Mouse (Mus musculus): ENCODE results near the gene I830077J02Rik. TPM values are rescaled to one million over a fixed set of nuclear protein-coding genes. Genes with fewer than 3 reads are reported as not detected.

I830077J02Rik gene
- polyA plus RNA-seq, 1 experiment: 16.9 TPM

DNA sequence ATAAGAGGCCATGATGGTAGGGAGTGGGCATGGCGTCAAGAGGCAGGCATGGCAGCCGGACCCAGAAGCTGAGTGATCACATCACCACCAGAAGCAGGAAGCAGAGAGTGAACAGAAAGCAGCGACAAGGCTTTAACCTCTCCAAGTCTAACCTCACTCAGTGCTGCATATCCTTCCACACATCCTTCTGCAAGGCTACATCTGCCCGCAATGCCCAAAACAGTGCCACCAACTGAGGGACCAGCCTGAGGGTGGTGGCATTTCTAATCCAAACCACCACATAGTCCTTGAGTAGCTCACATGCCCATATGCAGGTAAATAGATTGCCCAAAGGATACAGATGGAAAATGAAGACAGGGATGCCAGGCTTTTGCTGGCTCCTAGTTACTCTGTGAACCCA, 23.5 kb downstream of the I830077J02Rik start:
- Histone ChIP-seq H3K27ac (ENCODE audit: insufficient read depth, low read depth, low read length) (no peak overlapping the region), H3K4me1 (ENCODE audit: control insufficient read depth, insufficient read depth, low read length) (peaks cover 32% of the 10 kb centered on the region), H3K4me3 (ENCODE audit: insufficient read depth, low read length) (no peak overlapping the region)
- TF ChIP-seq POLR2A (IDR thresholded peaks at IDR 0.05; ENCODE audit: borderline replicate concordance, low read depth, low read length) (no peak), CTCF (IDR thresholded peaks at IDR 0.05; ENCODE audit: low read depth, low read length) (no peak)

DNA sequence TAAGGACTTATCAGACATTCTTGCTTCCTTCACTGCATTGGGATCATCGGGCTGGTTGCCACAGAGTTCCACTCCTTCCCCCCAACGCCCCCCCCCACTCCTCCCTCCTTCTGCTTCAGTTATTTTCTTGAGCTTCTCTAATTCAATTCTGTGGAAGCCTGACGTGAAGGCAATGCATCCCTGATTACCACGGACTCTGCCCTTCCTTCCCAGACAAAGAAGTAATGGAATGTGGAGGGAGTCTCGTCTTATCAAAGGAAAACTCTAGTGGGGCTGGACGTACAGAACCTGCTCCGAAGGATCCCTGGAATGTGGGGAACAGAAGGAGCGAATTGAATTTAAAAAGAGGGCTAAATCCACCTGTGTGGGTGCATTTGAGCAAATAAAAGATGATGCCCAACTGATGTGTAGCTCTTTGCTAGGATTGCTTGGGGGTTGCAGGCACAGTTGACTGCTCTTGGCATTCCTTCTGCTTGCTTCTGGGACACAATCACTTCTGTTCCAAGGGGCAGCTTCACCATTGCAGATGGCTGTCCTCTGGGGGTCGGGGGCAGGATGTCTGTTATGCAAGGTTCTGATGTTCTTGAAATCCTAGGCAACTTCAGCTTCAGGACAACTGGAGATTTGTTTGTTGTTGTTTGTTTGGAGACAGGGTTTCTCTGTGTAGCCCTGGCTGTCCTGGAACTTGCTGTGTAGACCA, 24.4 kb downstream of the I830077J02Rik start:
- TF ChIP-seq CTCF (IDR thresholded peaks at IDR 0.05; ENCODE audit: low read depth, low read length): no peak
- TF ChIP-seq POLR2A (IDR thresholded peaks at IDR 0.05; ENCODE audit: borderline replicate concordance, low read depth, low read length): no peak
- Histone ChIP-seq H3K27ac (ENCODE audit: insufficient read depth, low read depth, low read length) (no peak overlapping the region), H3K4me1 (ENCODE audit: control insufficient read depth, insufficient read depth, low read length) (peaks cover 29% of the 10 kb centered on the region), H3K4me3 (ENCODE audit: insufficient read depth, low read length) (no peak overlapping the region)

DNA sequence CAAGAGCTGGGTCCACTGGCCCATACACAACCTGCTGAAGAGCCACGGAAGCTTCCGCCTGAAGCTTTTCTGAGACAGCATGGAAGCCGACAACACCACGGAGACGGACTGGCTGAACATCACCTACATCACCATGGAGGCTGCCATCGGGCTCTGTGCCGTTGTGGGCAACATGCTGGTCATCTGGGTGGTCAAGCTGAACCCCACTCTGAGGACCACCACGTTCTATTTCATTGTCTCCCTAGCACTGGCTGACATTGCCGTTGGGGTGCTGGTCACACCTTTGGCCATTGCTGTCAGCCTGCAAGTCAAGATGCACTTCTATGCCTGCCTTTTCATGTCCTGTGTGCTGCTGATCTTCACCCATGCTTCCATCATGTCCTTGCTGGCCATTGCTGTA, 27.7 kb downstream of the I830077J02Rik start:
- peaks cover 32% of the 10 kb centered on the region for H3K4me1 ChIP-seq (ENCODE audit: control insufficient read depth, insufficient read depth, low read length)
- no peak overlapping the region for H3K27ac ChIP-seq (ENCODE audit: insufficient read depth, low read depth, low read length)
- no peak overlapping the region for H3K4me3 ChIP-seq (ENCODE audit: insufficient read depth, low read length)
- TF ChIP-seq POLR2A (IDR thresholded peaks at IDR 0.05; ENCODE audit: borderline replicate concordance, low read depth, low read length) (no peak), CTCF (IDR thresholded peaks at IDR 0.05; ENCODE audit: low read depth, low read length) (no peak)

DNA sequence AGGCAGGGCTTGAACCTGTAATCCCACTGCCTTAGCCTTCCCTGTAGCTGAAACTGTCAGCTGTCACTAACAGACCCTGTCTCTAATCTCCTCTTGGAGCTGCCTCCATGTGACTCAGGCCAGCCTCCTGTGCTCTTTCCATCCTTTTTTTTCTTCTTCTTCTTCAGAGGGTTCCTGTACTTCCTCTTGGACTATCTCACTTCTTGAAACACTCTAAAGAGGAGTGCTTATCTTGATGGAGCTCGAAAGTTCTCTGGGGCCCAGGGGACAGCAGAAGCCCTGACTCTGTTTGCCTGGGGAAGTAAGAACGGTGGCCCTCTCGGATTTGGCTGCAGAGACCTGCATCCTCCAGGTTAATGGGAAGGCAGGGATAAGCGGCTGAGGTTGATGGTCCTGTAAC, 28.3 kb downstream of the I830077J02Rik start:
- peaks cover 37% of the 10 kb centered on the region for H3K4me1 ChIP-seq (ENCODE audit: control insufficient read depth, insufficient read depth, low read length)
- no peak overlapping the region for H3K27ac ChIP-seq (ENCODE audit: insufficient read depth, low read depth, low read length)

DNA sequence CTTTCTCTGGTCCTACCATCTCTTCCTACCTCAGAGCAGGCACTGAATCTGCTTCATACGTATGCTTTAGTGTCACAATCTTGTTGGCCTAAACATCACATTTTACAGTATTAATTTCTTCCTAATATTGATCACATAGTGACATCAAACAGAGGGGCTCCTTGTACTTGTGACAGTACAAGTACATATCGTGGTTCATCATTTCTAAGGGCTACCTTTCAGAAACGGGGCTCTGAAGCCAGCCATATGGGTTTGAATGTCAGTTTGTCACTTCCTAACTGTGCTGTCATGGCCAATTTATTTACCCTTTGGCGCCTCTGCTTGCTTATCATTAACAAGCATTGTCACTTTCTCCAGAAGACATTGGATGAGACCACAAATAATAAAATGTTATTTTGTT, 31.0 kb downstream of the I830077J02Rik start:
- H3K4me3 ChIP-seq (ENCODE audit: insufficient read depth, low read length): no peak overlapping the region
- H3K4me1 ChIP-seq (ENCODE audit: control insufficient read depth, insufficient read depth, low read length): peaks cover 48% of the 10 kb centered on the region
- no peak for TF ChIP-seq CTCF (IDR thresholded peaks at IDR 0.05; ENCODE audit: low read depth, low read length)
- no peak for TF ChIP-seq POLR2A (IDR thresholded peaks at IDR 0.05; ENCODE audit: borderline replicate concordance, low read depth, low read length)
- H3K27ac ChIP-seq (ENCODE audit: insufficient read depth, low read depth, low read length): no peak overlapping the region

More for the DNA sequence above, 28.3 kb downstream of the I830077J02Rik start:
- no peak for TF ChIP-seq POLR2A (IDR thresholded peaks at IDR 0.05; ENCODE audit: borderline replicate concordance, low read depth, low read length)
- no peak for TF ChIP-seq CTCF (IDR thresholded peaks at IDR 0.05; ENCODE audit: low read depth, low read length)
- no peak overlapping the region for H3K4me3 ChIP-seq (ENCODE audit: insufficient read depth, low read length)

DNA sequence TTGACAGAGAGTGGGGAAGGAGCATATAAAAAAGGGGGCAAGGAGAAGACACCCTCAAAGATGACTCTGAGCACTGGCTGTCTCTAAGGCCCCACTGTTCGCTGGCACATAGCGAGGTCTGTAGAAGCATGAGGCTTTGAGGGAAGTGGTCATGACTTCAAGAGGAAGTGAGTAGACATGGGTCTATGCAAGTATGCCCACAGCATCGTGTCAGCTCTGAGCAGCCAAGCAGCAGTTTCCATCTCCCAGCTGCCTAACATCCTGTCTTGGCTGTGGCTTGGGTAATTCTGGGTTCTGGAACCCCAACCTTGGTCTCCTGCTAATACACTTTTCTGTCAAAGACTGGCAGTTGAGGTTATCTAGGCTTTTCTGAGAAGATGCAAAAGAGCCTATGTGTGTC, 31.7 kb downstream of the I830077J02Rik start:
- TF ChIP-seq CTCF (IDR thresholded peaks at IDR 0.05; ENCODE audit: low read depth, low read length): no peak
- no peak for TF ChIP-seq POLR2A (IDR thresholded peaks at IDR 0.05; ENCODE audit: borderline replicate concordance, low read depth, low read length)
- Histone ChIP-seq H3K4me1 (ENCODE audit: control insufficient read depth, insufficient read depth, low read length) (peaks cover 54% of the 10 kb centered on the region), H3K27ac (ENCODE audit: insufficient read depth, low read depth, low read length) (peak overlapping the region; percentile 67), H3K4me3 (ENCODE audit: insufficient read depth, low read length) (no peak overlapping the region)

DNA sequence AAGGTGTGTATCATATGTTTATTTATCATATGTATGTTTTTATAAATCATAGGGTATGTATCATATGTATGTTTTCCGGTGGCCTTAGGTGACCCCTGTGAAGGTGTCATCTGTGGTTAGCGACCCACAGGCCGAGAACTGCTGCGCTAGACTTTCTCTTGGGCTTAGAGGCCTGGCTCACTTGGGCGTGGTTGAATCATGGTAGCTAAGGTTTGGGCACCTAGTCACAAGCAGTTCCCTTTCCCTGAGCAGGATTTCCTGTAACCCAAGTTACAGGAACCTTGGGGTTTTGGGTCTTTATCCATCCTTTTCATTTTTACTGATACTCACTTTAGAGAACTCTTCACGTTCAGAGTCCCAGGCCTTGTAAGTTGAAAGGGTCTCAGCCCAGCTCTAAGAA, 32.2 kb downstream of the I830077J02Rik start:
- TF ChIP-seq CTCF (IDR thresholded peaks at IDR 0.05; ENCODE audit: low read depth, low read length) (no peak), POLR2A (IDR thresholded peaks at IDR 0.05; ENCODE audit: borderline replicate concordance, low read depth, low read length) (no peak)
- Histone ChIP-seq H3K4me3 (ENCODE audit: insufficient read depth, low read length) (no peak overlapping the region), H3K27ac (ENCODE audit: insufficient read depth, low read depth, low read length) (peak overlapping the region; percentile 67), H3K4me1 (ENCODE audit: control insufficient read depth, insufficient read depth, low read length) (peaks cover 58% of the 10 kb centered on the region)

DNA sequence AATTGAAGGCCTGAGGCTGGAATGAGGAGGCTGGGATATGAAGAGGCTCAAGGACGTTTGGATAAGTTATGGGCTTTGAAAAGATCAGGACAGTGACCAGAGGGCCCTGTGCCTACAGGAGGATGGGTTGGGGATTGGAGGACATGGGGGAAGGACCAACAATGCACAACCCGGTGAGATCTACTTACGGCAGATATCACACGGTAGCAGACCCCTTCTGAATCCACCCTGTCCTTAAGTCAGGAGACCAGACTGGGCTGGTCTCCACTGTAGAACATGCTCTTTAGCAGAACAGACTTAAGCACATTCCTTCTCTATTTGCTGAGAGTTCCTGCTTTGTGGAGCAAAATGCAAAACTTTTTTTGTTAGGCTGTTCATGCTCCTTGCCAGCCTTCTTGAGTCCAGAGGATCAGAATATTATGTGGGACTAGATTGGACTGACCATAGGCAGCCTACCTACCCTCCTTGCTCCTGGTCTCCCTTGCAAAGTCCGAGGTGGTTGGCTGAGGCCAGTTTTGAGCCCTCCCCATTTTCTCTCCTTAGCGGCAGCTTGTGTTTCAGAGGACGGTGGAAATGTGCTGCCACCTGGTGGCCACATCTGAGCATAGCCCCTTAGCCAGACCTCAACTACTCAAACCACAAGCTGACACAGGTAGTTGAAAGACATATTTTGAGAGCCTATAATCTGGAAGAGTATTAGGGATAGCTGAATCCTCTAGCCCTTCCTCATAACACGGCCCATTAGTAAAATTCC, 32.9 kb downstream of the I830077J02Rik start:
- Histone ChIP-seq H3K27ac (ENCODE audit: insufficient read depth, low read depth, low read length) (peak overlapping the region; percentile 18), H3K4me3 (ENCODE audit: insufficient read depth, low read length) (no peak overlapping the region), H3K4me1 (ENCODE audit: control insufficient read depth, insufficient read depth, low read length) (peaks cover 56% of the 10 kb centered on the region)
- 0 out of 2 replicates have a peak, but pooled peaks have one; percentile 26 for TF ChIP-seq POLR2A (IDR thresholded peaks at IDR 0.05; ENCODE audit: borderline replicate concordance, low read depth, low read length)
- TF ChIP-seq CTCF (IDR thresholded peaks at IDR 0.05; ENCODE audit: low read depth, low read length): peak; percentile 82

DNA sequence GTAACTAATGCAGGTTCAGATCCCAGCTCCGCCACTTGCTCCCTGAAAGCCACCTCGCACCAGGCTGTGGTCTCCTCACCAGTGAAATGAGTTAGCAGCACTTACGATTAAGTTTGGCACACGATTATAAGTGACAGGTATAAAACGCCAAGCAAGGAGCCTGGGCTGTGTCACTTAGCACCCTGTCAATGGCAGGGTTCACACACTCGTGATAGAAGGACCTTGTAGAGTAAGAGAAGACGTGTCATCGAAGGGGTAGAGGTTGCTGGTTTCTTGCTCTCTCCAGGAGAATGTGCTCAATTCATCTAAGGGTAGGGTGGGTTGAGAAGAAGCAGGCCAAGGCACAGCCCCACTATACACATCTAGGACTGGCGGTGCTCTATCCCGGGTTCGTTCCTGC, 33.6 kb downstream of the I830077J02Rik start:
- peaks cover 58% of the 10 kb centered on the region for H3K4me1 ChIP-seq (ENCODE audit: control insufficient read depth, insufficient read depth, low read length)
- TF ChIP-seq CTCF (IDR thresholded peaks at IDR 0.05; ENCODE audit: low read depth, low read length) (no peak), POLR2A (IDR thresholded peaks at IDR 0.05; ENCODE audit: borderline replicate concordance, low read depth, low read length) (no peak)
- no peak overlapping the region for H3K4me3 ChIP-seq (ENCODE audit: insufficient read depth, low read length)
- H3K27ac ChIP-seq (ENCODE audit: insufficient read depth, low read depth, low read length): peak overlapping the region; percentile 57

DNA sequence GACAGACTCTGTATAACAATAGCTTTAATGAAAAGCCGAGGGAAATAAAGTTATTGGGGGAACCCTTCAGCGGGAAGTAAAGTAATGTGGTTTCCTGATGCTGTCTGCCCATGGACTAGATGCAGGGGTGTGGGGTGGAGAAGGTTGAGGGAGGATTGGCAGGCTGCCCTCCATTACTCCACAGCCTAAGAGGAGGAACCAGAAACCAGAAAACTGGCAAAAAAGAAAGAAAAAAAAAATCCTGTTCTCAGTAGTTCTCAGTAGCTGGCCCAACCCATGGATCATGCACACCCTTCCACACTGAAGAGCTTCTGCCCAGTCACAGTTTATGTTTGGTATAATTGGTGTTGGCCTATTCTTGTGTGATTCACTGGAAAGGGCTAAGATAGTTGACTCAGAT, 34.1 kb downstream of the I830077J02Rik start:
- no peak for TF ChIP-seq POLR2A (IDR thresholded peaks at IDR 0.05; ENCODE audit: borderline replicate concordance, low read depth, low read length)
- no peak for TF ChIP-seq CTCF (IDR thresholded peaks at IDR 0.05; ENCODE audit: low read depth, low read length)
- no peak overlapping the region for H3K4me3 ChIP-seq (ENCODE audit: insufficient read depth, low read length)
- peaks cover 58% of the 10 kb centered on the region for H3K4me1 ChIP-seq (ENCODE audit: control insufficient read depth, insufficient read depth, low read length)
- peak overlapping the region; percentile 71 for H3K27ac ChIP-seq (ENCODE audit: insufficient read depth, low read depth, low read length)

Data from bone marrow macrophage, adult 2 months (primary cell).